Mouse (Mus musculus) T-helper 2 cell (primary cell): ENCODE measurements at regions not wholly inside any gene's neighbourhood (a gene's known extent, or its start where the extent isn't known, plus 50 kb on each side); places are given as distances from the start of the nearest gene placed in this dataset.

Experiments
- in situ Hi-C: fragments of 300-600 bp; cut with MboI, MseI; formaldehyde crosslinking; loops from one replicate; pipeline ENCODE4 v1.15.1; 2025; ENCODE audit warnings: high pct_unique_total_duplicates

- in situ Hi-C loops = no loop called here
Measured at GRCm38 (mm10) chr11:64156640-64157039, 77.4 kb upstream of the Cox10 start.

GRCm38 (mm10) chr11:64139483-64139882 is 60.2 kb upstream of the Cox10 start:
- in situ Hi-C loops = no loop called here

- in situ Hi-C loops = no loop called here
Measured at GRCm38 (mm10) chr11:64138934-64139333, 59.7 kb upstream of the Cox10 start.

- in situ Hi-C loops = no loop called here
Measured at GRCm38 (mm10) chr11:64135766-64136165, 56.5 kb upstream of the Cox10 start.

- in situ Hi-C loops = no loop called here
Measured at GRCm38 (mm10) chr11:64135308-64135591, 56.0 kb upstream of the Cox10 start.

GRCm38 (mm10) chr11:64134571-64135307 is 55.5 kb upstream of the Cox10 start:
- in situ Hi-C loops = no loop called here
